Mouse (Mus musculus) liver, embryonic 14.5 days (tissue): Measurements from ENCODE around the gene Naif1. TPM values are rescaled to one million over a fixed set of nuclear protein-coding genes. Genes with fewer than 3 reads are reported as not detected.

Experiments used
- ATAC-seq: fragments of 200-750 bp; cut with Nextera tagmentation; 2 replicates; pipeline ENCODE4 v1.8.0; 2017; ENCODE audit warnings: moderate number of reproducible peaks, mild to moderate bottlenecking, moderate library complexity; ENCODE audit not compliant: insufficient read depth
- DNase-seq, 3 experiments: peaks; one replicate each; pipeline ENCODE4 v3.0.0-alpha.2; 2012 to 2013; ENCODE audit warnings: low read depth in 3 of 3, low spot score in 3 of 3
- H3K27ac ChIP-seq: fragments of 300-500 bp; sonication (generic); 2 replicates; pipeline ENCODE4 v1.5.1; 2014; ENCODE audit warnings: moderate library complexity, mild to moderate bottlenecking, control low read depth, inconsistent platforms
- H3K27me3 ChIP-seq: fragments of 300-500 bp; sonication (generic); 2 replicates; pipeline ENCODE4 v1.6.1; 2014; ENCODE audit warnings: mild to moderate bottlenecking, low read length, moderate library complexity; ENCODE audit not compliant: control insufficient read depth, insufficient read depth
- H3K36me3 ChIP-seq: fragments of 300-500 bp; sonication (generic); replicated peaks from 2 replicates; pipeline ENCODE4 v1.6.1; 2014; ENCODE audit warnings: low read depth; ENCODE audit not compliant: control insufficient read depth, insufficient read depth
- H3K4me1 ChIP-seq, 2 experiments: fragments of 200-500 bp in 1 of 2; fragments of 300-500 bp in 1 of 2; sonication (generic) in 1 of 2; replicated peaks; 2 replicates each; pipeline ENCODE4 v1.6.1; 2012 to 2014; ENCODE audit warnings: antibody characterized with exemption in 1 of 2, inconsistent platforms in 1 of 2, low read length in 1 of 2; ENCODE audit not compliant: control insufficient read depth in 2 of 2, insufficient read depth in 2 of 2
- H3K4me2 ChIP-seq: fragments of 300-500 bp; sonication (generic); 2 replicates; pipeline ENCODE4 v1.6.1; 2014; ENCODE audit warnings: low read depth, mild to moderate bottlenecking, control low read depth, moderate library complexity
- H3K4me3 ChIP-seq, 2 experiments: fragments of 200-500 bp in 1 of 2; fragments of 300-500 bp in 1 of 2; sonication (generic) in 1 of 2; 2 replicates each; pipeline ENCODE4 v1.5.1; 2012 to 2014; ENCODE audit warnings: low read depth in 2 of 2, low read length in 2 of 2, mild to moderate bottlenecking in 2 of 2, control low read depth in 1 of 2, inconsistent platforms in 1 of 2, moderate library complexity in 1 of 2; ENCODE audit not compliant: insufficient read depth in 1 of 2
- H3K9ac ChIP-seq: fragments of 300-500 bp; sonication (generic); replicated peaks from 2 replicates; pipeline ENCODE4 v1.6.1; 2014; ENCODE audit warnings: mild to moderate bottlenecking, control low read depth, moderate library complexity
- H3K9me3 ChIP-seq: fragments of 300-500 bp; sonication (generic); 2 replicates; pipeline ENCODE4 v1.6.1; 2016; ENCODE audit warnings: low read length, mixed read lengths; ENCODE audit not compliant: control insufficient read depth
- CTCF ChIP-seq: IDR thresholded peaks from 2 replicates; pipeline ENCODE4 v1.5.1; 2016; ENCODE audit warnings: antibody characterized with exemption, low read depth, control low read depth
- EP300 ChIP-seq: IDR thresholded peaks from 2 replicates; pipeline ENCODE4 v1.6.1; 2016; ENCODE audit warnings: antibody characterized with exemption, low read depth
- WGBS: fragments of 180-500 bp; shearing (Covaris S2); extraction: QIAGEN DNeasy Blood & Tissue Kit; methylation state at CpG from one replicate; pipeline ENCODE4 v1.1.7; 2014; ENCODE audit not compliant: insufficient replicate concordance; 5-methylcytosine and 5-hydroxymethylcytosine counted together
- polyA plus RNA-seq, 2 experiments: library from polyadenylated mRNA; depleted of rRNA in 1 of 2; stranded (reverse) in 1 of 2; unstranded in 1 of 2; fragments of >200 nt; fragmentation: Nextera tagmentation in 1 of 2; extraction: Ambion mirVana in 1 of 2; gene quantifications; 2 replicates each; pipeline versions ENCODE4 v1.2.1 to v1.2.3; 2012 to 2014

Gene Naif1
- polyA plus RNA-seq, 2 experiments = 1.4 to 1.6 TPM

DNA sequence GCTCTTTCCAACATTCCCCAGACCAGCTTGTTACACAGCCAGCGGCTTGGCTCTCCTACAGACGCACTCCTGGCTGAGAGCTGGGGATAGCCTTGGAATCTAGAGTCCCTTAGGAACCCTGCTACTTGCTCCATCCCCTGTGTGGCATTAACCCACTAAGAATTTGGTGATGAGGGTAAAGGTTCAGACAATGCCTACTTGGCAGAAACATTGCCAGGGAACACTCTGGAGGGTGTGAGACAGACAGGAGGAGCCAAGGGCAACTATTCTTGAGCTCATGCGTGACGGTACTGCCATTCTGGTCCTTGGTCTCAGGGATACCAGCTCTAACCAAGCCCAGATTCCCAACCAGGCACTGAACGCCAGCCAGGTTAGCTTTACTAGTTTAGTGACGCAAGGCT is 28.4 kb upstream of the Naif1 start:
- Histone ChIP-seq H3K4me1 (peaks cover 19 to 39% of the 10 kb centered on the region in 2 experiments), H3K4me2 (no peak overlapping the region)

DNA sequence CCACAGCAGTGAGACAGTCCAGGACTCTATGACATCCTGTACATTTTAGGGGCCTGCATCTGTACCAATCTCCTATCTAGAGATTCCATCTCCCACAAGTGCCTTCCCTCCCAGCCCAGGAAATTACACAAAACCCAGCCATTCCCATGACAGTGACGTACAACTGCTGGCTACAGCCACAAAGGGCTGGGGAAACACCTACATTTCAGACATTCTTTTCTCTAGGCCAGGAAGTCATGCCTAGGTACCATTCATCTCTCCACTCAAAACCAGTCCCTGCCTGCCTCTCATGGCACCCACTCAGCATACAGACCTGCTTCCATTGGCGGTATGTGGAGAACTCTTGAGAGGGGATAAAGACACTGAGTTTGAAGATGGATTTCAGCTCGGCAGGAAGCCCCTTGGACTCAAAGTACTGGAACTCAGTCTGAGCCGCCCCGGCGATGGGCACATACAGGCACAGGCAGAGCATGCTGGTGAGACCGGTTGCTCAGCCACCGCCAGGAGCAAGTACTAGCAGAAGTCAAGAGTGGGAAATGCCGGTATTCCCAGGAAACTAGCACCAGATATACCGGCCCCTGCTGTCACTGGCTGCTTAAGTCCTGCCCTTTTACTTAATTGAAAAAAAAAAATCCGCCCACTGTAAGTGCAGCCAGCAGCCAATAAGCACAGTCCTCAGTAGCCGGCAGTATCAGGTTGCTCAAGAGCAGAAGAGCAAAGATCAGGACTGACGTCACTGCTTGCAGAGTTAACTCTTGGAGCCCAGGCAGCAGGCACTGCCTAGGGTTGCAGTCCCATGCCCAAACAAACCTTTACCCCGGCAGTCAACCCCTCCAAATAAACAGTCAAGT is 26.6 kb upstream of the Naif1 start:
- WGBS = 13% methylated on average over 14 of the region's 14 CpGs
- DNase-seq = peak; percentile 67 to 69 (median 67)
- ATAC-seq = peak; percentile 79
- Histone ChIP-seq H3K9me3 (no peaks in the 10 kb centered on the region), H3K9ac (0 out of 2 replicates have a peak overlapping the region, but pooled peaks have one; percentile 2), H3K27me3 (no peaks in the 10 kb centered on the region), H3K4me2 (peak overlapping the region; percentile 58), H3K4me3 (peak overlapping the region; percentile 16 to 30), H3K4me1 (peaks cover 26 to 49% of the 10 kb centered on the region in 2 experiments), H3K36me3 (peaks cover under 1% of the 10 kb centered on the region; the same call in 1 of the 2 replicates), H3K27ac (no peak overlapping the region)
- TF ChIP-seq EP300 = peak; percentile 9; the same call in 1 of the 2 replicates
- TF ChIP-seq CTCF = no peak

More for the DNA sequence above, 28.4 kb upstream of the Naif1 start:
- ATAC-seq = no peak
- H3K4me3 ChIP-seq = no peak overlapping the region
- no peak overlapping the region for H3K9ac ChIP-seq
- no peak for TF ChIP-seq CTCF
- TF ChIP-seq EP300 = no peak
- no peak overlapping the region for H3K27ac ChIP-seq
- H3K36me3 ChIP-seq = peaks cover 10% of the 10 kb centered on the region; the same call in 1 of the 2 replicates
- no peak for DNase-seq
- H3K9me3 ChIP-seq = no peaks in the 10 kb centered on the region
- 84% methylated on average over 6 of the region's 6 CpGs for WGBS
- no peaks in the 10 kb centered on the region for H3K27me3 ChIP-seq

DNA sequence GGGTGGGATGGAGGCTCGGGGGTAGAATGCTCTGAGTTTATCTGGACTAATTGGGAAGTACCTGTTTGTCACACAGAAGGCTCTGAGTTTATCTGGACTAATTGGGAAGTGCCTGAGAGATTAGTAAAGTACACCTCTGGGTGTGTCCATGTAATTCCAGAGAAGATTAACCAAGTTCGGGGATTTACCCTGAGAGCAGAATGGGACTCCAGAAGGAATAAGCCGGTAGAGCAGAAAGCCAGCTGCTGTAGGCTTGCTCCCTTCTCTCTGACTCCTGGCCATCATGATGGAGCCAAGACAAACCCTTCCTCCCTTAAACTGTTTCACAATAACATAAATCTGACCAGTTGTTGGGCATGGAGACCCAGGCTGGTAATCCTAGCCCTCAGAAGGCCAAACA is 25.5 kb upstream of the Naif1 start:
- peak overlapping the region; percentile 5 for H3K27ac ChIP-seq
- no peak for ATAC-seq

DNA sequence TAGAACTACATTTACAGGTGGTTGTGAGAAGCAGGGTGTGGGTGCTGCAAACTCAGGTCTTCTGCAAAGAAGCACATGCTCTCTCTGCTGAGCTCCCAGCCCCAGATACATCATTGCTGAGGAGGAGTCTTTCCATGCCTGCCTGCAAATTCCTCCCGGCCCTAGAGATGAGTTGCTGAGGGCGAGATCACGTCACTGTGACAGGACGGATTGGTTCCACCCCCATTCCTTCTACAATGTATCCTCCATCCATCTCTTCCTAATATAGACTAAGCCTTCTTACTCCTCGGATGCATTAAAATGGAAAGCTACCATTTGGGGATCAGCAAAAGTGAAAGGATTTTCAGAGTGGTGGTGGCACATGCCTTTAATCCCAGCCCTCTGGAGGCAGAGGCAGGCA is 24.7 kb upstream of the Naif1 start:
- TF ChIP-seq CTCF (no peak), EP300 (no peak)
- DNase-seq (no peak), ATAC-seq (no peak)
- H3K9ac ChIP-seq = no peak overlapping the region
- H3K27ac ChIP-seq = no peak overlapping the region
- WGBS = 86% methylated on average over 5 of the region's 5 CpGs
- H3K4me2 ChIP-seq = no peak overlapping the region
- H3K9me3 ChIP-seq = no peaks in the 10 kb centered on the region
- no peak overlapping the region for H3K4me3 ChIP-seq
- no peaks in the 10 kb centered on the region for H3K27me3 ChIP-seq
- peaks cover 29 to 61% of the 10 kb centered on the region in 2 experiments for H3K4me1 ChIP-seq
- H3K36me3 ChIP-seq = no peaks in the 10 kb centered on the region

More for the DNA sequence above, 25.5 kb upstream of the Naif1 start:
- H3K27me3 ChIP-seq = no peaks in the 10 kb centered on the region
- 46% methylated on average over 3 of the region's 3 CpGs for WGBS
- H3K4me2 ChIP-seq = no peak overlapping the region
- H3K4me1 ChIP-seq = peaks cover 29 to 59% of the 10 kb centered on the region in 2 experiments
- no peak overlapping the region for H3K9ac ChIP-seq
- H3K9me3 ChIP-seq = no peaks in the 10 kb centered on the region
- H3K4me3 ChIP-seq = no peak overlapping the region
- TF ChIP-seq CTCF = no peak
- TF ChIP-seq EP300 = no peak
- DNase-seq = no peak
- H3K36me3 ChIP-seq = no peaks in the 10 kb centered on the region; the same call in 1 of the 2 replicates

DNA sequence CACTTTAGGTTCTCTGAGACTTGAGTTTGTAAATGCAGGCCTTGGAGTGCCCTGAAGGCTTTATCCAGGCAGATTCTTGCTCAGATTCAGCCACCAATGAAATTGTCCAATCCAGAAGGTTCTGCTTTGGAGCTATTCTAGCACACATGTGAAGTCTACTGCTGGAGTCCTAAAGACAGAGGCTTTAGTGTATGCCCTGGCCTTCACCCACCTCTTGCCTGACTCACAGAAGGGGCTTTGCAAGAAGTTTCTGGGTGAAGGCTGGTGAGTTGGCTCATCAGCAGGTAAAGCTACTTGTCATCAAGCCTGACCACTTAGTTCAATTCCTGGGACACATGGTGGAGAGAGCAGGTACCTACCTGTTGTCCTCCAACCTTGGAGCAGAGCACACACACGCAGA is 24.1 kb upstream of the Naif1 start:
- no peak overlapping the region for H3K27ac ChIP-seq
- WGBS = 67% methylated on average over 1 of the region's 1 CpGs
- no peak overlapping the region for H3K4me2 ChIP-seq
- H3K4me1 ChIP-seq = peaks cover 29 to 61% of the 10 kb centered on the region in 2 experiments
- ATAC-seq (no peak), DNase-seq (no peak)
- H3K27me3 ChIP-seq = no peaks in the 10 kb centered on the region
- no peak overlapping the region for H3K9ac ChIP-seq
- no peaks in the 10 kb centered on the region for H3K9me3 ChIP-seq
- no peaks in the 10 kb centered on the region for H3K36me3 ChIP-seq
- no peak for TF ChIP-seq EP300
- TF ChIP-seq CTCF = no peak
- no peak overlapping the region for H3K4me3 ChIP-seq
